Mouse (Mus musculus): Measurements from ENCODE around the gene Fah. TPM values are rescaled to one million over a fixed set of nuclear protein-coding genes. Genes with fewer than 3 reads are reported as not detected.
A peak's percentile ranks its signal among the peaks of the same experiment; 100 is the strongest.

Gene Fah
- polyA plus RNA-seq, 1 experiment from 2014 or later, result 10.7 TPM

- no peak for ATAC-seq (ENCODE audit: low read depth)
- no peak overlapping the region for H3K4me2 ChIP-seq (ENCODE audit: low read depth, low read length)
- no peak overlapping the region for H3K4me3 ChIP-seq (ENCODE audit: low read depth, low read length)
- H3K36me3 ChIP-seq (ENCODE audit: control insufficient read depth, insufficient read depth, low read length), result no peaks in the 10 kb centered on the region
- no peak overlapping the region for H3K27ac ChIP-seq (ENCODE audit: low read depth, low read length)
- peaks cover 6% of the 10 kb centered on the region for H3K4me1 ChIP-seq (ENCODE audit: control insufficient read depth, insufficient read depth, low read length)
- H3K9ac ChIP-seq (replicated peaks; ENCODE audit: low read depth, low read length), result no peak overlapping the region
- H3K27me3 ChIP-seq (ENCODE audit: control insufficient read depth, insufficient read depth, low read length), result no peaks in the 10 kb centered on the region
- H3K9me3 ChIP-seq (ENCODE audit: control insufficient read depth, low read length), result no peaks in the 10 kb centered on the region
- WGBS, result 86% methylated on average over 3 of the region's 3 CpGs
These were observed 5.2 kb downstream of the Fah start for GRCm38 (mm10) chr7:84601331-84601730.

GRCm38 (mm10) chr7:84600631-84601030, 5.9 kb downstream of the Fah start:
- Histone ChIP-seq H3K27me3 (ENCODE audit: control insufficient read depth, insufficient read depth, low read length) (no peaks in the 10 kb centered on the region), H3K4me1 (ENCODE audit: control insufficient read depth, insufficient read depth, low read length) (peaks cover 6% of the 10 kb centered on the region), H3K4me3 (ENCODE audit: low read depth, low read length) (no peak overlapping the region), H3K4me2 (ENCODE audit: low read depth, low read length) (no peak overlapping the region), H3K9me3 (ENCODE audit: control insufficient read depth, low read length) (no peaks in the 10 kb centered on the region), H3K27ac (ENCODE audit: low read depth, low read length) (no peak overlapping the region), H3K9ac (replicated peaks; ENCODE audit: low read depth, low read length) (no peak overlapping the region), H3K36me3 (ENCODE audit: control insufficient read depth, insufficient read depth, low read length) (no peaks in the 10 kb centered on the region)
- no peak for ATAC-seq (ENCODE audit: low read depth)
- 90% methylated on average over 2 of the region's 2 CpGs for WGBS

- no peaks in the 10 kb centered on the region for H3K9me3 ChIP-seq (ENCODE audit: control insufficient read depth, low read length)
- 93% methylated on average over 3 of the region's 3 CpGs for WGBS
- no peak overlapping the region for H3K4me2 ChIP-seq (ENCODE audit: low read depth, low read length)
These were observed 9.9 kb downstream of the Fah start for GRCm38 (mm10) chr7:84596633-84597032.

GRCm38 (mm10) chr7:84596002-84596401, 10.5 kb downstream of the Fah start:
- Histone ChIP-seq H3K4me3 (ENCODE audit: low read depth, low read length) (no peak overlapping the region), H3K36me3 (ENCODE audit: control insufficient read depth, insufficient read depth, low read length) (no peaks in the 10 kb centered on the region), H3K27me3 (ENCODE audit: control insufficient read depth, insufficient read depth, low read length) (no peaks in the 10 kb centered on the region), H3K9me3 (ENCODE audit: control insufficient read depth, low read length) (no peaks in the 10 kb centered on the region), H3K27ac (ENCODE audit: low read depth, low read length) (no peak overlapping the region), H3K4me1 (ENCODE audit: control insufficient read depth, insufficient read depth, low read length) (no peaks in the 10 kb centered on the region), H3K4me2 (ENCODE audit: low read depth, low read length) (no peak overlapping the region), H3K9ac (replicated peaks; ENCODE audit: low read depth, low read length) (no peak overlapping the region)
- whole genome bisulfite sequencing, result 90% methylated on average over 3 of the region's 3 CpGs
- ATAC-seq (ENCODE audit: low read depth), result no peak

More at GRCm38 (mm10) chr7:84596633-84597032, 9.9 kb downstream of the Fah start:
- no peak overlapping the region for H3K27ac ChIP-seq (ENCODE audit: low read depth, low read length)
- ATAC-seq (ENCODE audit: low read depth), result no peak
- no peaks in the 10 kb centered on the region for H3K27me3 ChIP-seq (ENCODE audit: control insufficient read depth, insufficient read depth, low read length)
- H3K36me3 ChIP-seq (ENCODE audit: control insufficient read depth, insufficient read depth, low read length), result no peaks in the 10 kb centered on the region
- H3K4me3 ChIP-seq (ENCODE audit: low read depth, low read length), result no peak overlapping the region
- H3K4me1 ChIP-seq (ENCODE audit: control insufficient read depth, insufficient read depth, low read length), result no peaks in the 10 kb centered on the region
- no peak overlapping the region for H3K9ac ChIP-seq (replicated peaks; ENCODE audit: low read depth, low read length)

GRCm38 (mm10) chr7:84594917-84595303, 11.6 kb downstream of the Fah start:
- no peaks in the 10 kb centered on the region for H3K36me3 ChIP-seq (ENCODE audit: control insufficient read depth, insufficient read depth, low read length)
- no peaks in the 10 kb centered on the region for H3K9me3 ChIP-seq (ENCODE audit: control insufficient read depth, low read length)
- H3K4me2 ChIP-seq (ENCODE audit: low read depth, low read length), result no peak overlapping the region
- H3K27me3 ChIP-seq (ENCODE audit: control insufficient read depth, insufficient read depth, low read length), result no peaks in the 10 kb centered on the region
- no peak; the same call in 1 of the 2 replicates for ATAC-seq (ENCODE audit: low read depth)
- H3K9ac ChIP-seq (replicated peaks; ENCODE audit: low read depth, low read length), result no peak overlapping the region
- H3K4me3 ChIP-seq (ENCODE audit: low read depth, low read length), result no peak overlapping the region
- no peak overlapping the region for H3K27ac ChIP-seq (ENCODE audit: low read depth, low read length)
- H3K4me1 ChIP-seq (ENCODE audit: control insufficient read depth, insufficient read depth, low read length), result no peaks in the 10 kb centered on the region

GRCm38 (mm10) chr7:84594087-84594916, 12.2 kb downstream of the Fah start:
- Histone ChIP-seq H3K36me3 (ENCODE audit: control insufficient read depth, insufficient read depth, low read length) (no peaks in the 10 kb centered on the region), H3K4me3 (ENCODE audit: low read depth, low read length) (no peak overlapping the region), H3K9me3 (ENCODE audit: control insufficient read depth, low read length) (no peaks in the 10 kb centered on the region), H3K27ac (ENCODE audit: low read depth, low read length) (no peak overlapping the region), H3K9ac (replicated peaks; ENCODE audit: low read depth, low read length) (no peak overlapping the region), H3K27me3 (ENCODE audit: control insufficient read depth, insufficient read depth, low read length) (no peaks in the 10 kb centered on the region), H3K4me2 (ENCODE audit: low read depth, low read length) (no peak overlapping the region), H3K4me1 (ENCODE audit: control insufficient read depth, insufficient read depth, low read length) (no peaks in the 10 kb centered on the region)
- WGBS, result 43% methylated on average over 8 of the region's 8 CpGs
- peak; percentile 76 for ATAC-seq (ENCODE audit: low read depth)

GRCm38 (mm10) chr7:84591347-84591746, 15.2 kb downstream of the Fah start:
- Histone ChIP-seq H3K9ac (replicated peaks; ENCODE audit: low read depth, low read length) (no peak overlapping the region), H3K9me3 (ENCODE audit: control insufficient read depth, low read length) (no peaks in the 10 kb centered on the region), H3K36me3 (ENCODE audit: control insufficient read depth, insufficient read depth, low read length) (no peaks in the 10 kb centered on the region), H3K27ac (ENCODE audit: low read depth, low read length) (no peak overlapping the region), H3K27me3 (ENCODE audit: control insufficient read depth, insufficient read depth, low read length) (no peaks in the 10 kb centered on the region), H3K4me3 (ENCODE audit: low read depth, low read length) (no peak overlapping the region), H3K4me2 (ENCODE audit: low read depth, low read length) (no peak overlapping the region), H3K4me1 (ENCODE audit: control insufficient read depth, insufficient read depth, low read length) (no peaks in the 10 kb centered on the region)
- WGBS, result 91% methylated on average over 3 of the region's 3 CpGs
- no peak for ATAC-seq (ENCODE audit: low read depth)

- H3K36me3 ChIP-seq (ENCODE audit: control insufficient read depth, insufficient read depth, low read length), result no peaks in the 10 kb centered on the region
- no peak overlapping the region for H3K9ac ChIP-seq (replicated peaks; ENCODE audit: low read depth, low read length)
- no peaks in the 10 kb centered on the region for H3K9me3 ChIP-seq (ENCODE audit: control insufficient read depth, low read length)
- H3K4me2 ChIP-seq (ENCODE audit: low read depth, low read length), result no peak overlapping the region
- H3K27ac ChIP-seq (ENCODE audit: low read depth, low read length), result no peak overlapping the region
- ATAC-seq (ENCODE audit: low read depth), result no peak
- H3K27me3 ChIP-seq (ENCODE audit: control insufficient read depth, insufficient read depth, low read length), result no peaks in the 10 kb centered on the region
- H3K4me3 ChIP-seq (ENCODE audit: low read depth, low read length), result no peak overlapping the region
- no peaks in the 10 kb centered on the region for H3K4me1 ChIP-seq (ENCODE audit: control insufficient read depth, insufficient read depth, low read length)
- WGBS, result 83% methylated on average over 2 of the region's 2 CpGs
These were observed 15.9 kb downstream of the Fah start for GRCm38 (mm10) chr7:84590622-84591021.

- Histone ChIP-seq H3K4me3 (ENCODE audit: low read depth, low read length) (no peak overlapping the region), H3K4me2 (ENCODE audit: low read depth, low read length) (no peak overlapping the region), H3K36me3 (ENCODE audit: control insufficient read depth, insufficient read depth, low read length) (no peaks in the 10 kb centered on the region), H3K4me1 (ENCODE audit: control insufficient read depth, insufficient read depth, low read length) (no peaks in the 10 kb centered on the region), H3K27ac (ENCODE audit: low read depth, low read length) (no peak overlapping the region), H3K9me3 (ENCODE audit: control insufficient read depth, low read length) (no peaks in the 10 kb centered on the region), H3K9ac (replicated peaks; ENCODE audit: low read depth, low read length) (no peak overlapping the region), H3K27me3 (ENCODE audit: control insufficient read depth, insufficient read depth, low read length) (no peaks in the 10 kb centered on the region)
- WGBS, result 90% methylated on average over 5 of the region's 5 CpGs
- no peak for ATAC-seq (ENCODE audit: low read depth)
These were observed 19.3 kb downstream of the Fah start for GRCm38 (mm10) chr7:84587101-84587783.
